Mouse (Mus musculus): ENCODE results near the gene Gapvd1. TPM values are rescaled to one million over a fixed set of nuclear protein-coding genes. Genes with fewer than 3 reads are reported as not detected.

Gene Gapvd1
- polyA plus RNA-seq, 1 experiment: 36.9 TPM

DNA sequence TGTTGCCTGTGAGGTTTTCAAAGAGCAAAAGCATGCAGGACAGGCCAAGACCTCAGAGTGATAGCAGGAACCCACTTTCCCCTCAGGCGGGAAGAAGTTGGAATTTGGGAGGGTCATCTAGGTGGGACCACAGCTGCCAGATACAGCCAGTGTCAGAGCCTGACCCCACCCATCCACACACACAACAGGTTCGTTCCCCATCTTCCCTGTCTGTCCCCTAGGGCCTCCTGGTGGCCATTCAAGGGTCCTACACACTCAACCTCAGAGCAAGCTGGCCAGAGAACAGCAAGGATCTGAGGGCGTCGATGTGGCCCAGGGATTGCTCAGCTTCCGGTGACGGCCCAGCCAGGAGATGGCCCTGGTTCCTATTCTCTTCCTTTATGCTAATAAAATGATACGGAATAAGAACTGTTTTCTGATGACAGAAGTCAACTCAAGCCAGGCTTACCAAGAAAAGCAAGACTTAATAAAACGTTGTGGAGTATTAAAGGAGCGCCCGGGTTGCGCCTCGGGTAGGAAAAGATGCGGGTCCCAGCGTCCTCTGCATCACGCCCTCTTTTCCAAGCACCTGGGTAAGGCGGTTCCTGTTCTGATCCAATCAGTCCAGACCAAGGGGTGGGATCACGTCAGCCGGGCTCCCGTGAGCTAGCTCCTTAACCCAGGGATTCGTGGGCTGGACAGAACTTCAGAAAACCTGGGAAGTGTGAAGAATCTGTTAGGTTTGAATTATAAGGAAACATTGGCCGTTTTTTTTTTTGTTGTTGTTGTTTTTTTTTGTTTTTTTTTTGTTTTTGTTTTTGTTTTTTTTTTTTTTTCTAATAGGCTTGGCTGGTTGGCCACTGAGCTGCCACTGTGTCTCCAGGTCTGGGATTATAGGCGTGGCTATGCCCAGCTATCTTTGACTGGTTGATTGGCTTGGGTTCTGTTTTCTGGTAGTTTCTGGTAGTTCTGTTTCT lies 110.2 kb downstream of the Gapvd1 start:
- peaks cover 4% of the 10 kb centered on the region for H3K4me1 ChIP-seq (replicated peaks; ENCODE audit: control insufficient read depth, insufficient read depth, low read length)
- peak; percentile 66; the same call in 1 of the 2 replicates for TF ChIP-seq CTCF (IDR thresholded peaks at IDR 0.05; ENCODE audit: borderline replicate concordance, control insufficient read depth, extremely low read depth, insufficient read depth, low read length, poor library complexity)
- TF ChIP-seq POLR2A (IDR thresholded peaks at IDR 0.05; ENCODE audit: control insufficient read depth, extremely low read depth, insufficient read depth, low read length, poor library complexity): no peak
- H3K27ac ChIP-seq (ENCODE audit: control insufficient read depth, insufficient read depth, low read length): no peak overlapping the region
- peak; percentile 40 for DNase-seq
- H3K27me3 ChIP-seq (ENCODE audit: control insufficient read depth, insufficient read depth, low read length): no peaks in the 10 kb centered on the region
- no peak overlapping the region for H3K4me3 ChIP-seq (ENCODE audit: control insufficient read depth, insufficient read depth, low read length)
- WGBS: 75% methylated on average over 22 of the region's 22 CpGs
- H3K36me3 ChIP-seq (ENCODE audit: control insufficient read depth, insufficient read depth, low read length): no peaks in the 10 kb centered on the region

DNA sequence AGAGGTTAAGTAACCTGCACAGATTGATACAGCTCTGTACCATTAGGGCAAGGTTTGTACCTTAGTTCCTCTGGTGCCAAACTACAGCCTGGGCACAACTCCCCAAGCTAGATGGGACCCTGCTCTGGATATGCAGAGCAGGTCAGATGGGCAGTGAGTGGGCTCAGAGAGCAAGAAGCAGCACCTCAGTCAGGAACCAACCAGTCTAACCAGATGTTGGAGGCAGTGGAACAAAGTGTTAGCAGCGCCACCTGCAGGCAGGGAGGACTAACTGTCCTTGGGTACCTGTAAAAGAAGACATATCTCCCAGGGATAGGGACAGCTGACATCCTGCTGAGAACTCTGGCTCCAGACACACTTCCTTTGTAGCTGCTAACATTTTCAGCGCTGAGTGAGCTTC lies 112.7 kb downstream of the Gapvd1 start:
- Histone ChIP-seq H3K36me3 (ENCODE audit: control insufficient read depth, insufficient read depth, low read length) (no peaks in the 10 kb centered on the region), H3K27ac (ENCODE audit: control insufficient read depth, insufficient read depth, low read length) (no peak overlapping the region), H3K4me1 (replicated peaks; ENCODE audit: control insufficient read depth, insufficient read depth, low read length) (peaks cover 11% of the 10 kb centered on the region), H3K4me3 (ENCODE audit: control insufficient read depth, insufficient read depth, low read length) (no peak overlapping the region), H3K27me3 (ENCODE audit: control insufficient read depth, insufficient read depth, low read length) (no peaks in the 10 kb centered on the region)
- peak; percentile 69 for DNase-seq
- WGBS: 67% methylated on average over 2 of the region's 2 CpGs
- TF ChIP-seq CTCF (IDR thresholded peaks at IDR 0.05; ENCODE audit: borderline replicate concordance, control insufficient read depth, extremely low read depth, insufficient read depth, low read length, poor library complexity) (peak; percentile 76; the same call in 1 of the 2 replicates), POLR2A (IDR thresholded peaks at IDR 0.05; ENCODE audit: control insufficient read depth, extremely low read depth, insufficient read depth, low read length, poor library complexity) (no peak)

- Histone ChIP-seq H3K4me3 (ENCODE audit: control insufficient read depth, insufficient read depth, low read length) (no peak overlapping the region), H3K36me3 (ENCODE audit: control insufficient read depth, insufficient read depth, low read length) (no peaks in the 10 kb centered on the region), H3K4me1 (replicated peaks; ENCODE audit: control insufficient read depth, insufficient read depth, low read length) (peaks cover 7% of the 10 kb centered on the region; the same call in 1 of the 2 replicates), H3K27ac (ENCODE audit: control insufficient read depth, insufficient read depth, low read length) (no peak overlapping the region), H3K27me3 (ENCODE audit: control insufficient read depth, insufficient read depth, low read length) (no peaks in the 10 kb centered on the region)
- no peak for DNase-seq
- WGBS: 61% methylated on average over 5 of the region's 5 CpGs
- TF ChIP-seq CTCF (IDR thresholded peaks at IDR 0.05; ENCODE audit: borderline replicate concordance, control insufficient read depth, extremely low read depth, insufficient read depth, low read length, poor library complexity) (no peak), POLR2A (IDR thresholded peaks at IDR 0.05; ENCODE audit: control insufficient read depth, extremely low read depth, insufficient read depth, low read length, poor library complexity) (no peak)
Measured at GRCm38 (mm10) chr2:34639725-34640124, 115.3 kb downstream of the Gapvd1 start.

DNA sequence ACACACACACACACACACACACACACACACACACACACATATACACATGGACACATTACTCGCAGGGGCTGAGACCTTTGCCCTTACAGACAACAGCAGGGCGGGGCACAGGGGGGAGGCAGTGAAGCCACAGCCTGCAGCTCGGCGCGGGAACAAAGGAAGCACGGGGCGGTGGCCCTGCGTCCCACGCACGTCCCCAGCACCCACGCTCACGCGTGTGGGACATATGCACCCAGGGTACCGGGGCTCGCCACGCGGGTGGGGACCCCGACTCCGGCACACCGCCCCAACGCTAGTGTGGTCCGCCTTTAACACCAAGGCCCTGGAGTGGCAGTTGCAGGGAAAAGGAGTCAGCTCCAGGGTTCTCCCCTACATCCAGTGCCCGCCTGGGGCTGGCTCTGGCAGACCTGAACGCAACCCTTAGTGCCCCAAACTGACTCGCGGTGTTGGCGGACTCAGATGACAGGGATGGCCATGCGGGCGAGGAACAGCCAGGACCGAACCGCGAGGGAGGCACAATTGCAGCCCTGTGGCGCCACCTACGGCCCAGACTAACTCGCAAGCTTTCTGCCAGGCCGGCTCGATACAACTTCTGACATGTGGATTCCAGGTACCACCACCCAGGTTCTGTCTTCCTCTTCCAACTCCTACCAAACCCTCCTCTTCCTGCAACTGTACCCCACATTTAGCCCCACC lies 115.9 kb downstream of the Gapvd1 start:
- 7% methylated on average over 37 of the region's 37 CpGs for WGBS

DNA sequence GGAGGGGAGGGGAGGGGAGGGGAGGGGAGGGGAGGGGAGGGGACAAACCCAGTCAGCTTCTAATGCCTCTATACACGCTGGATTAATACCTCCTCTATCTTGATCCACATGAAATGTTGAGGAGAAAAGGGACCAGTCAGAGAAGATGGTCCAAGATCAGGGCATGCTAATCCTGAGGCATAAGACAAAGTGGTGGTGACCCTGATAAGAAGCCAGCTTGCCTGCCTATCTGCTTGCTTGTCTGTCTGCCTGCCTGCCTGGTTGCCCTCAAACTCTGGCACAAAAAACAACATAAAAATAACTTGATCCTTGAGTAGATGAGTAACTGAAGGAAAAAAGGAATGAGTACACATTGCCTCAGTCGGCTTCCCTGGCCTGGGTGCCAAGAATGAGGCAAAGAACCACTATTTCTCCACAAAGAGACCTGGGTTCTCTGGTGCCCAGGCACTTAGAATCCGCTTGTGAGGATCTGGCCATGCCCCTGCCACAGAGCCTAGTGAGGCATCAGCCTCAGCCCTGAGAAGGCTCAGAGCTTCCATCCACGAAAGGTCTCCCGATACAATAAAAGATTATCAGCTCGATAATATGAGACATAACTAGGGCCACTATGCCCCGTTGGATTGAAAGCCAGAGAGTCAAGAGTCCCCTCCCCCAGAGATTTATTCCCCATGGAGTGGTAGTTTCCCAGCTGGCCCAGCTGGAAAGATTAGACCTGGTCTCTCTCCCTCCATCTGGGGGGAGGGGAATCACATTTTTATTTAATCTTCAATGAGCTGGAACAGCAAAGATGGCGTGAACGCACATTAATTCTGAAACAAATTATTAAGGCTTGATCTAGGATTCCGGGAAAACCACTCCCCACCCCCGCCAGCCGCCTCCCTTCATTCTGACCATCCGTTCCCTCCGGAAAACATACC lies 119.5 kb downstream of the Gapvd1 start:
- no peak for TF ChIP-seq CTCF (IDR thresholded peaks at IDR 0.05; ENCODE audit: borderline replicate concordance, control insufficient read depth, extremely low read depth, insufficient read depth, low read length, poor library complexity)
- TF ChIP-seq POLR2A (IDR thresholded peaks at IDR 0.05; ENCODE audit: control insufficient read depth, extremely low read depth, insufficient read depth, low read length, poor library complexity): no peak
- H3K36me3 ChIP-seq (ENCODE audit: control insufficient read depth, insufficient read depth, low read length): no peaks in the 10 kb centered on the region
- peaks cover 7% of the 10 kb centered on the region; the same call in 1 of the 2 replicates for H3K4me1 ChIP-seq (replicated peaks; ENCODE audit: control insufficient read depth, insufficient read depth, low read length)
- H3K27me3 ChIP-seq (ENCODE audit: control insufficient read depth, insufficient read depth, low read length): no peaks in the 10 kb centered on the region
- no peak overlapping the region for H3K4me3 ChIP-seq (ENCODE audit: control insufficient read depth, insufficient read depth, low read length)
- no peak for DNase-seq
- H3K27ac ChIP-seq (ENCODE audit: control insufficient read depth, insufficient read depth, low read length): no peak overlapping the region
- 93% methylated on average over 14 of the region's 14 CpGs for WGBS

More for the DNA sequence above, 115.9 kb downstream of the Gapvd1 start:
- peak; percentile 90 for DNase-seq
- Histone ChIP-seq H3K4me3 (ENCODE audit: control insufficient read depth, insufficient read depth, low read length) (peak overlapping the region; percentile 52), H3K36me3 (ENCODE audit: control insufficient read depth, insufficient read depth, low read length) (no peaks in the 10 kb centered on the region), H3K4me1 (replicated peaks; ENCODE audit: control insufficient read depth, insufficient read depth, low read length) (peaks cover 7% of the 10 kb centered on the region; the same call in 1 of the 2 replicates), H3K27ac (ENCODE audit: control insufficient read depth, insufficient read depth, low read length) (no peak overlapping the region), H3K27me3 (ENCODE audit: control insufficient read depth, insufficient read depth, low read length) (no peaks in the 10 kb centered on the region)
- TF ChIP-seq CTCF (IDR thresholded peaks at IDR 0.05; ENCODE audit: borderline replicate concordance, control insufficient read depth, extremely low read depth, insufficient read depth, low read length, poor library complexity) (peak; percentile 79; the same call in 1 of the 2 replicates), POLR2A (IDR thresholded peaks at IDR 0.05; ENCODE audit: control insufficient read depth, extremely low read depth, insufficient read depth, low read length, poor library complexity) (no peak)
